32 mouse cellular contexts compared by ENCODE assay signal in genomic region chr5:117980921-117981320, GRCm38 (mm10). TPM values are rescaled to one million over a fixed set of nuclear protein-coding genes. Genes with fewer than 3 reads are reported as not detected.
DNase-seq lines count a peak whose midpoint lies in the region; ATAC-seq and TF ChIP-seq lines count a peak whose summit lies in the region.
"Had no signal": no experiment of that assay in that cellular context is flagged by ENCODE, and none has a peak within 500 bp of the region (broad histone marks: within the 10 kb centered on the region; RNA-seq: fewer than 3 reads in every experiment).

No protein-coding gene starts in this region.

- H3K36me3 ChIP-seq in liver, embryonic 15.5 days (replicated peaks), result peaks cover 18% of the 10 kb centered on the region; the same call in 1 of the 2 replicates

- H3K27me3 ChIP-seq in liver, embryonic 15.5 days, result peaks cover 16% of the 10 kb centered on the region
- H3K27me3 ChIP-seq: CH12.LX; embryonic facial prominence, embryonic 13.5 days; forebrain, embryonic 12.5 days; forebrain, embryonic 15.5 days; heart, embryonic 12.5 days; heart, embryonic 15.5 days; Patski had no signal

- peak overlapping the region; percentile 41; the same call in 1 of the 2 replicates for H3K27ac ChIP-seq in liver, embryonic 15.5 days (replicated peaks)
- no peak overlapping the region for H3K27ac ChIP-seq in layer of hippocampus, adult 2 months
- H3K27ac ChIP-seq: embryonic facial prominence, embryonic 10.5 days; embryonic facial prominence, embryonic 13.5 days; forebrain, embryonic 12.5 days; forebrain, embryonic 15.5 days; heart, embryonic 15.5 days; hindbrain, embryonic 10.5 days; hindbrain, embryonic 14.5 days; hindbrain, postnatal 0 days had no signal

- no peak overlapping the region for H3K4me3 ChIP-seq in liver, embryonic 15.5 days (replicated peaks)
- H3K4me3 ChIP-seq in lung, adult 2 months (replicated peaks; ENCODE audit: extremely low read depth, low read depth, low read length), result no peak overlapping the region
- H3K4me3 ChIP-seq in layer of hippocampus, adult 2 months, result no peak overlapping the region
- H3K4me3 ChIP-seq: embryonic facial prominence, embryonic 10.5 days; embryonic facial prominence, embryonic 13.5 days; erythroblast, embryonic 14.5 days; forebrain, embryonic 12.5 days; forebrain, embryonic 15.5 days; heart, embryonic 12.5 days; heart, embryonic 15.5 days; hindbrain, embryonic 10.5 days had no signal

- no peak overlapping the region for H3K9ac ChIP-seq in liver, embryonic 15.5 days
- H3K9ac ChIP-seq: embryonic facial prominence, embryonic 13.5 days; forebrain, embryonic 12.5 days; forebrain, embryonic 15.5 days; heart, embryonic 12.5 days; heart, embryonic 15.5 days; hindbrain, embryonic 14.5 days had no signal

- no peak for DNase-seq in liver
- peak; percentile 21 for DNase-seq in lung, postnatal 36 days
- no peak for DNase-seq in lung, adult 2 months
- DNase-seq in yolk sac, embryonic 10.5 days (ENCODE audit: low spot score), result peak; percentile 54
- DNase-seq in layer of hippocampus, adult 2 months (ENCODE audit: low spot score in 2 of 2), result no peak
- DNase-seq: adrenal gland, postnatal 10 days; adrenal gland, postnatal 36 days; B cell, adult 2 months; cerebellum, adult 11 months; cerebellum, adult 2 months; cerebellum, adult 9-11 months; cerebellum, postnatal 25 days; embryo, embryonic 11 days; gastrocnemius, postnatal 25 days; heart, adult 18-20 months; heart, postnatal 10 days; heart, postnatal 36 days had no signal

- TF ChIP-seq CTCF in lung, adult 2 months (IDR thresholded peaks at IDR 0.05; ENCODE audit: insufficient read depth, low read length), result no peak
- TF ChIP-seq CTCF in layer of hippocampus, adult 2 months (conservative IDR thresholded peaks at IDR 0.05), result no peak

- H3K4me2 ChIP-seq in liver, embryonic 15.5 days, result no peak overlapping the region
- H3K4me2 ChIP-seq: embryonic facial prominence, embryonic 13.5 days; forebrain, embryonic 12.5 days; forebrain, embryonic 15.5 days; heart, embryonic 12.5 days; heart, embryonic 15.5 days; hindbrain, embryonic 14.5 days had no signal

- no peaks in the 10 kb centered on the region for H3K9me3 ChIP-seq in liver, embryonic 15.5 days (replicated peaks)
- H3K9me3 ChIP-seq: embryonic facial prominence, embryonic 10.5 days; embryonic facial prominence, embryonic 13.5 days; forebrain, embryonic 12.5 days; forebrain, embryonic 15.5 days; G1E; heart, embryonic 12.5 days; heart, embryonic 15.5 days; hindbrain, embryonic 10.5 days had no signal

- ATAC-seq in liver, embryonic 15.5 days (ENCODE audit: insufficient read depth), result peak; percentile 17; the same call in 1 of the 2 replicates
- ATAC-seq: forebrain, embryonic 15.5 days; hindbrain, postnatal 0 days; Patski had no signal

- peaks cover 67% of the 10 kb centered on the region for H3K4me1 ChIP-seq in liver, embryonic 15.5 days (replicated peaks)
- peaks cover 8% of the 10 kb centered on the region for H3K4me1 ChIP-seq in lung, adult 2 months (ENCODE audit: control insufficient read depth, insufficient read depth, low read length)

- 61% methylated on average over 8 of the region's 8 CpGs for WGBS in liver, embryonic 15.5 days (ENCODE audit: insufficient replicate concordance)
- 68% methylated on average over 8 of the region's 8 CpGs for WGBS in lung, adult 2 months

- no peak for TF ChIP-seq POLR2A in lung, adult 2 months (IDR thresholded peaks at IDR 0.05; ENCODE audit: borderline replicate concordance, extremely low read depth, low read depth, low read length)

RNA-seq across cellular contexts. Expression of gene Fbxo21, which starts 4.4 kb away (rescaled TPM):
- polyA plus RNA-seq in liver, embryonic 15.5 days (2015; fragmentation: Nextera tagmentation; extraction: Ambion mirVana), result 14.2 and 17.2 TPM in 2 replicates
- polyA plus RNA-seq in lung, adult 2 months (2012; rRNA removed), result 31.9 and 33.9 TPM in 2 replicates
- total RNA-seq in layer of hippocampus, adult 2 months (2021), result 100 to 1,000 TPM; 140 to 165 TPM

RNA-seq across cellular contexts. Expression of gene Tesc, which starts 46.6 kb away (rescaled TPM):
- polyA plus RNA-seq in liver, embryonic 15.5 days (2015; fragmentation: Nextera tagmentation; extraction: Ambion mirVana), result 1.6 and 2.2 TPM in 2 replicates
- 5.0 and 6.1 TPM in 2 replicates for polyA plus RNA-seq in lung, adult 2 months (2012; rRNA removed)
- total RNA-seq in layer of hippocampus, adult 2 months (2021), result 10 to 100 TPM; 88.0 to 91.2 TPM
- total RNA-seq: common myeloid progenitor, adult 5-6 weeks; G1E had no signal
- polyA plus RNA-seq: G1E had no signal

Comparison
In these comparisons a context has a peak if more than half of its experiments do, and no peak if none do; other contexts are left out.
1. DNase-seq: peak in lung, postnatal 36 days (single experiment) and yolk sac, embryonic 10.5 days (single experiment); none in liver (single experiment), lung, adult 2 months (single experiment) and layer of hippocampus, adult 2 months (0 of 2).